Mouse (Mus musculus): Measurements from ENCODE around the gene Olig1. TPM values are rescaled to one million over a fixed set of nuclear protein-coding genes. Genes with fewer than 3 reads are reported as not detected.
"Not testable (repeated sequence)": the region's sequence is repeated elsewhere in the genome, so short reads cannot be mapped to it uniquely, and the experiment has no call there.

Gene Olig1
- polyA plus RNA-seq, 2 experiments: 0.09 to 0.11 TPM

DNA sequence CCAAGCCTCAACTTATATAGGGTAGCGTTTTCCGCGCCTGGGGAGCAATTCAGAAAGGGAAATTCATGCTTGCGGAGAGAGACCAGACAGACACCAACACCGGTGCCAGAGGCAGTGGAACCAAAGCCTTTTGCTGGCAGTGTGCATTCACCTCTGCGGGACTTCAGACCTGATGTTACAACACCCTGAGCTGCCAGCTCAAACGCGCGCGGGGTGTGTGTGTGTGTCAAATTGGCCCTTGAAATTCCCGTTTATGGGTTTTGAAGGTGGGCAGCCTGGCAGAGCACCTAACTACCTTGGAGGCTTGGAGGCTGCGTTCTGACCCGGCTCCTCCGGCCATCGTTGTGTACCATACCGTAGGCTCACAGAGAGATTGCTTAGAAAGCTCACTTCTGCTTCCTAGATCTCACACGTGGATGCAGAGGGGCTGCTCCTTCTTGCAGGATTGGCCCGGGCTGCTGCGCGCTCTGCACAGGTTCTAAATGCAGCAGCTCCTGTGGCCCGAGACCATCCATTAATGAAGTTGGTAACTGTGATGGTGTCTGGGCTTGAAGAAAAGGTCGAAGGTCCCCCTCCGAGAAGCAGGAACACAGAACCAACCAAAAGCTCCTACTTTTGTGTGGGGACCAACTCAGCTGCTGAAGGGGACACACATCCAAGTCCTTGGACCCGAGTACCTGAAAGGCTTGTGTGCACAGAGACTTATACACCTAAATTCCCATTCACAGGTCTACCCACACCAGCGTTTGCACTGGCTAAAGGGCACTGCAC lies 36.9 kb upstream of the Olig1 start:
- Histone ChIP-seq H3K27me3 (ENCODE audit: control insufficient read depth, insufficient read depth, low read length) (peaks cover 93% of the 10 kb centered on the region), H3K27ac (replicated peaks; ENCODE audit: low read depth, low read length) (no peak overlapping the region), H3K4me3 (replicated peaks; ENCODE audit: low read length) (no peak overlapping the region), H3K36me3 (ENCODE audit: control insufficient read depth, insufficient read depth, low read length) (no peaks in the 10 kb centered on the region), H3K9ac (ENCODE audit: low read depth, low read length, severe bottlenecking) (no peak overlapping the region), H3K4me2 (replicated peaks; ENCODE audit: low read depth, low read length, severe bottlenecking) (no peak overlapping the region), H3K4me1 (ENCODE audit: control insufficient read depth, insufficient read depth, low read length) (no peaks in the 10 kb centered on the region), H3K9me3 (ENCODE audit: control insufficient read depth, low read length) (no peaks in the 10 kb centered on the region)
- 2% methylated on average over 25 of the region's 25 CpGs for WGBS
- ATAC-seq (ENCODE audit: low FRiP score, low read depth) (no peak), DNase-seq (ENCODE audit: low spot score) (no peak)
- TF ChIP-seq POLR2A (IDR thresholded peaks at IDR 0.05; ENCODE audit: borderline replicate concordance, extremely low read depth, insufficient read depth, insufficient read length): no peak

- peaks cover 93% of the 10 kb centered on the region for H3K27me3 ChIP-seq (ENCODE audit: control insufficient read depth, insufficient read depth, low read length)
- no peak for ATAC-seq (ENCODE audit: low FRiP score, low read depth)
- H3K36me3 ChIP-seq (ENCODE audit: control insufficient read depth, insufficient read depth, low read length): no peaks in the 10 kb centered on the region
- H3K27ac ChIP-seq (replicated peaks; ENCODE audit: low read depth, low read length): no peak overlapping the region
- no peak for TF ChIP-seq POLR2A (IDR thresholded peaks at IDR 0.05; ENCODE audit: borderline replicate concordance, extremely low read depth, insufficient read depth, insufficient read length)
- H3K4me1 ChIP-seq (ENCODE audit: control insufficient read depth, insufficient read depth, low read length): no peaks in the 10 kb centered on the region
- no peaks in the 10 kb centered on the region for H3K9me3 ChIP-seq (ENCODE audit: control insufficient read depth, low read length)
- H3K4me3 ChIP-seq (replicated peaks; ENCODE audit: low read length): no peak overlapping the region
- H3K4me2 ChIP-seq (replicated peaks; ENCODE audit: low read depth, low read length, severe bottlenecking): no peak overlapping the region
- H3K9ac ChIP-seq (ENCODE audit: low read depth, low read length, severe bottlenecking): no peak overlapping the region
- DNase-seq (ENCODE audit: low spot score): no peak
- 13% methylated on average over 11 of the region's 11 CpGs for WGBS
Measured at GRCm38 (mm10) chr16:91233241-91233944, 36.2 kb upstream of the Olig1 start.

- Histone ChIP-seq H3K36me3 (ENCODE audit: control insufficient read depth, insufficient read depth, low read length) (no peaks in the 10 kb centered on the region), H3K9ac (ENCODE audit: low read depth, low read length, severe bottlenecking) (no peak overlapping the region), H3K27me3 (ENCODE audit: control insufficient read depth, insufficient read depth, low read length) (peaks cover 45% of the 10 kb centered on the region), H3K4me3 (replicated peaks; ENCODE audit: low read length) (no peak overlapping the region), H3K27ac (replicated peaks; ENCODE audit: low read depth, low read length) (no peak overlapping the region), H3K4me1 (ENCODE audit: control insufficient read depth, insufficient read depth, low read length) (no peaks in the 10 kb centered on the region), H3K4me2 (replicated peaks; ENCODE audit: low read depth, low read length, severe bottlenecking) (no peak overlapping the region), H3K9me3 (ENCODE audit: control insufficient read depth, low read length) (no peaks in the 10 kb centered on the region)
- ATAC-seq (ENCODE audit: low FRiP score, low read depth): no peak
- DNase-seq (ENCODE audit: low spot score): no peak
- WGBS: 63% methylated on average over 4 of the region's 4 CpGs
- no peak for TF ChIP-seq POLR2A (IDR thresholded peaks at IDR 0.05; ENCODE audit: borderline replicate concordance, extremely low read depth, insufficient read depth, insufficient read length)
Measured at GRCm38 (mm10) chr16:91239024-91239423, 30.5 kb upstream of the Olig1 start.

DNA sequence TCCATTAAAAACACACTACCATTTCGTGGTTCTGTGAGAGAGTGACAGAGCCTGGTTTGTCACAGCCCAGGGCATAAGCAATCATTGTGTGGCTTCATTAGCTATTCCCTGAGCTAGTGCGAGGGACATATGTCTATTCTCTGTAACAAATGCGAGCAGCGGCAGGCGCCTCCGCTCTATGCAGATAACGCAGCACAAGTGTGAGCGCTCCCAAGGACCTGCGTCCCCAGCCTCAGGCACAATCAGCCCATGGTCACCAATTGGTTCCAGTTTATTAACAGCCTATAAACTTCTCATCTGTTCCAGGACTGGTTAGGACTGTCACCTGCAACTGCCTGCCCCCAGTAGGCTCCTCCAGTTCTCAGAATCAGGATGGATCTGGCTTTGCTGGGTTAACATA lies 23.3 kb upstream of the Olig1 start:
- Histone ChIP-seq H3K4me1 (ENCODE audit: control insufficient read depth, insufficient read depth, low read length) (no peaks in the 10 kb centered on the region), H3K27me3 (ENCODE audit: control insufficient read depth, insufficient read depth, low read length) (no peaks in the 10 kb centered on the region; the same call in 1 of the 2 replicates), H3K36me3 (ENCODE audit: control insufficient read depth, insufficient read depth, low read length) (no peaks in the 10 kb centered on the region), H3K4me2 (replicated peaks; ENCODE audit: low read depth, low read length, severe bottlenecking) (no peak overlapping the region), H3K9me3 (ENCODE audit: control insufficient read depth, low read length) (no peaks in the 10 kb centered on the region), H3K4me3 (replicated peaks; ENCODE audit: low read length) (no peak overlapping the region), H3K9ac (ENCODE audit: low read depth, low read length, severe bottlenecking) (no peak overlapping the region), H3K27ac (replicated peaks; ENCODE audit: low read depth, low read length) (no peak overlapping the region)
- DNase-seq (ENCODE audit: low spot score) (no peak), ATAC-seq (ENCODE audit: low FRiP score, low read depth) (no peak)
- 58% methylated on average over 9 of the region's 9 CpGs for WGBS
- TF ChIP-seq POLR2A (IDR thresholded peaks at IDR 0.05; ENCODE audit: borderline replicate concordance, extremely low read depth, insufficient read depth, insufficient read length): no peak

DNA sequence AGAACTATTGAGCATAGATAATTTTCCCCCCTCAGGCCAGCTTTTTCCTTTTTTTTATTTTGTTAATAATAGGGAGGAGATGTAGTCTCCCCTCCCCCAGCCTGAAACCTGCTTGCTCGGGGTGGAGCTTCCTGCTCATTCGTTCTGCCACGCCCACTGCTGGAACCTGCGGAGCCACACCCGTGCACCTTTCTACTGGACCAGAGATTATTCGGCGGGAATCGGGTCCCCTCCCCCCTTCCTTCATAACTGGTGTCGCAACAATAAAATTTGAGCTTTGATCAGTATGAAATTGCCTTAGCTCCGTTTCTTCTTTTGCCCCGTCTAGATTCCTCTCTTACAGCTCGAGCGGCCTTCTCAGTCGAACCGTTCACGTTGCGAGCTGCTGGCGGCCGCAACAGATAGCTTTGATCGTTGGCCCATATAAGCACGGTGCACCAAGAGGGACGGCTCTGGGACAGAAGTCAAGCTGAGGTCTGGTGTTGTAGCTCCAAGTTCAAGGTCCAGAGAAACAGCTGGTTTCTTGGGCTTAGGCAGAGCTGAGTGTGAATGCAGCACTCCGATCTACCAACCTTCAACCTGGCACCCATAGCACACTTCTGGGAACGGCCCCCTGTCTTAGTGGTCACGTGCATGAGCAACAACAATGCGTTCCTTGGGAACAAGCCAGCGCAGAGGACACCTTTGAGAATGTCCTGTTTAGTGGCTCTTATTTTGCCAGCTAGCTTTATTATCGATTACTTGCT lies 14.0 kb upstream of the Olig1 start:
- H3K4me1 ChIP-seq (ENCODE audit: control insufficient read depth, insufficient read depth, low read length); H3K27ac ChIP-seq (replicated peaks; ENCODE audit: low read depth, low read length); H3K4me2 ChIP-seq (replicated peaks; ENCODE audit: low read depth, low read length, severe bottlenecking); H3K9me3 ChIP-seq (ENCODE audit: control insufficient read depth, low read length); H3K9ac ChIP-seq (ENCODE audit: low read depth, low read length, severe bottlenecking); H3K36me3 ChIP-seq (ENCODE audit: control insufficient read depth, insufficient read depth, low read length); ATAC-seq (ENCODE audit: low FRiP score, low read depth); H3K4me3 ChIP-seq (replicated peaks; ENCODE audit: low read length); DNase-seq (ENCODE audit: low spot score): not testable (repeated sequence)
- WGBS: 1% methylated on average over 17 of the region's 28 CpGs
- H3K27me3 ChIP-seq (ENCODE audit: control insufficient read depth, insufficient read depth, low read length): peaks cover 34% of the 10 kb centered on the region

All from limb, embryonic 14.5 days (tissue).